Mouse (Mus musculus): ENCODE results near the gene Crtac1. TPM values are rescaled to one million over a fixed set of nuclear protein-coding genes. Genes with fewer than 3 reads are reported as not detected.
A peak's percentile ranks its signal among the peaks of the same experiment; 100 is the strongest.

Gene Crtac1
- total and polyA plus RNA-seq, 3 experiments = 0.15 TPM; not detected in 2

GRCm38 (mm10) chr19:42325894-42326293, 105.7 kb downstream of the Crtac1 start:
- no peak overlapping the region for H3K9ac ChIP-seq (ENCODE audit: control insufficient read depth, low read depth, low read length, poor library complexity, severe bottlenecking)
- no peaks in the 10 kb centered on the region for H3K4me1 ChIP-seq (ENCODE audit: control insufficient read depth in 1 of 2, insufficient read depth in 2 of 2, low read length in 2 of 2)
- H3K79me2 ChIP-seq (ENCODE audit: control insufficient read depth, insufficient read depth, low read length, poor library complexity) = no peaks in the 10 kb centered on the region
- H3K27me3 ChIP-seq (ENCODE audit: control insufficient read depth in 1 of 2, insufficient read depth in 2 of 2, low read length in 2 of 2) = no peaks in the 10 kb centered on the region
- H3K4me3 ChIP-seq (ENCODE audit: control insufficient read depth in 1 of 2, insufficient read depth in 1 of 2, low read depth in 2 of 2, low read length in 2 of 2) = no peak overlapping the region
- H3K27ac ChIP-seq (ENCODE audit: control insufficient read depth, low read depth, low read length) = no peak overlapping the region
- no peaks in the 10 kb centered on the region for H3K36me3 ChIP-seq (ENCODE audit: control insufficient read depth in 1 of 2, insufficient read depth in 2 of 2, low read length in 2 of 2)
- peak; percentile 35 for DNase-seq (ENCODE audit: low read depth, low spot score)
- TF ChIP-seq CHD2 (IDR thresholded peaks at IDR 0.05; ENCODE audit: low read length) = no peak
- TF ChIP-seq HCFC1 (IDR thresholded peaks at IDR 0.05; ENCODE audit: low read depth, low read length) = no peak
- no peak for TF ChIP-seq POLR2AphosphoS5 (IDR thresholded peaks at IDR 0.05; ENCODE audit: borderline replicate concordance, low read depth, low read length)
- no peak for TF ChIP-seq RAD21 (IDR thresholded peaks at IDR 0.05; ENCODE audit: low read depth, low read length)
- TF ChIP-seq SMC3 (IDR thresholded peaks at IDR 0.05; ENCODE audit: low read depth, low read length) = no peak
- TF ChIP-seq MAX (IDR thresholded peaks at IDR 0.05; ENCODE audit: low read length) = no peak
- no peak for TF ChIP-seq MYB (IDR thresholded peaks at IDR 0.05; ENCODE audit: low read depth, low read length)
- no peak for TF ChIP-seq MAFK (IDR thresholded peaks at IDR 0.05; ENCODE audit: borderline replicate concordance, low read depth, low read length)
- TF ChIP-seq UBTF (IDR thresholded peaks at IDR 0.05; ENCODE audit: borderline replicate concordance, insufficient read depth, low read depth, low read length) = no peak
- TF ChIP-seq RCOR1 (IDR thresholded peaks at IDR 0.05; ENCODE audit: low read depth, low read length) = no peak
- TF ChIP-seq GABPA (IDR thresholded peaks at IDR 0.05; ENCODE audit: low read depth, low read length) = no peak
- no peak for TF ChIP-seq KAT2A (conservative IDR thresholded peaks at IDR 0.05; ENCODE audit: low read depth, low read length)
- TF ChIP-seq MYC (IDR thresholded peaks at IDR 0.05; ENCODE audit: low read depth, low read length) = no peak
- TF ChIP-seq TBP (IDR thresholded peaks at IDR 0.05; ENCODE audit: low read depth, low read length) = no peak
- H3K9me3 ChIP-seq (replicated peaks; ENCODE audit: insufficient read depth, low read length) = no peaks in the 10 kb centered on the region

- no peaks in the 10 kb centered on the region for H3K79me2 ChIP-seq (ENCODE audit: control insufficient read depth, insufficient read depth, low read length, poor library complexity)
- no peak for TF ChIP-seq CHD2 (IDR thresholded peaks at IDR 0.05; ENCODE audit: low read length)
- no peak for TF ChIP-seq POLR2AphosphoS2 (IDR thresholded peaks at IDR 0.05; ENCODE audit: low read length)
- no peak for TF ChIP-seq MYC (IDR thresholded peaks at IDR 0.05; ENCODE audit: low read depth, low read length)
- no peak for TF ChIP-seq ZNF384 (IDR thresholded peaks at IDR 0.05; ENCODE audit: low read depth, low read length)
- TF ChIP-seq GABPA (IDR thresholded peaks at IDR 0.05; ENCODE audit: low read depth, low read length) = no peak
- TF ChIP-seq ETS1 (IDR thresholded peaks at IDR 0.05; ENCODE audit: low read depth, low read length) = no peak
- TF ChIP-seq POLR2AphosphoS5 (IDR thresholded peaks at IDR 0.05; ENCODE audit: borderline replicate concordance, low read depth, low read length) = no peak
- TF ChIP-seq MAX (IDR thresholded peaks at IDR 0.05; ENCODE audit: low read length) = no peak
- TF ChIP-seq HCFC1 (IDR thresholded peaks at IDR 0.05; ENCODE audit: low read depth, low read length) = no peak
- TF ChIP-seq ZMIZ1 (IDR thresholded peaks at IDR 0.05; ENCODE audit: low read depth, low read length) = no peak
- no peak for TF ChIP-seq RCOR1 (IDR thresholded peaks at IDR 0.05; ENCODE audit: low read depth, low read length)
- no peak for TF ChIP-seq BHLHE40 (IDR thresholded peaks at IDR 0.05; ENCODE audit: borderline replicate concordance, low read depth, low read length)
- no peak for TF ChIP-seq EP300 (IDR thresholded peaks at IDR 0.05; ENCODE audit: low read depth in 1 of 2, low read length in 2 of 2)
- TF ChIP-seq UBTF (IDR thresholded peaks at IDR 0.05; ENCODE audit: borderline replicate concordance, insufficient read depth, low read depth, low read length) = no peak
- TF ChIP-seq ZKSCAN1 (IDR thresholded peaks at IDR 0.05; ENCODE audit: low read depth, low read length) = no peak
- no peak for TF ChIP-seq USF1 (IDR thresholded peaks at IDR 0.05; ENCODE audit: low read depth, low read length)
- H3K4me3 ChIP-seq (ENCODE audit: control insufficient read depth in 1 of 2, insufficient read depth in 1 of 2, low read depth in 2 of 2, low read length in 2 of 2) = no peak overlapping the region
- H3K27ac ChIP-seq (ENCODE audit: control insufficient read depth, low read depth, low read length) = no peak overlapping the region
- no peak overlapping the region for H3K9ac ChIP-seq (ENCODE audit: control insufficient read depth, low read depth, low read length, poor library complexity, severe bottlenecking)
- no peaks in the 10 kb centered on the region for H3K9me3 ChIP-seq (replicated peaks; ENCODE audit: insufficient read depth, low read length)
- H3K4me1 ChIP-seq (ENCODE audit: control insufficient read depth in 1 of 2, insufficient read depth in 2 of 2, low read length in 2 of 2) = no peaks in the 10 kb centered on the region
- no peaks in the 10 kb centered on the region for H3K27me3 ChIP-seq (ENCODE audit: control insufficient read depth in 1 of 2, insufficient read depth in 2 of 2, low read length in 2 of 2)
- H3K36me3 ChIP-seq (ENCODE audit: control insufficient read depth in 1 of 2, insufficient read depth in 2 of 2, low read length in 2 of 2) = no peaks in the 10 kb centered on the region
- DNase-seq (ENCODE audit: low read depth, low spot score) = no peak
These were observed 109.1 kb downstream of the Crtac1 start for GRCm38 (mm10) chr19:42322357-42323090.

Data from MEL (cell line).